Mouse (Mus musculus) bone marrow macrophage, adult 2 months (primary cell): ENCODE measurements around the gene Aldh8a1.

Source experiments
- CTCF ChIP-seq: IDR thresholded peaks from 2 replicates; pipeline ENCODE4 v1.5.1; 2012; ENCODE audit warnings: low read depth, mild to moderate bottlenecking, low read length, moderate library complexity
- POLR2A ChIP-seq: IDR thresholded peaks from 2 replicates; pipeline ENCODE4 v1.6.1; 2012; ENCODE audit warnings: mild to moderate bottlenecking, low read depth, low read length, borderline replicate concordance

- TF ChIP-seq CTCF (no peak), POLR2A (no peak)
These were observed 13.3 kb downstream of the Aldh8a1 start for GRCm38 (mm10) chr10:21390440-21390839.
